Mouse (Mus musculus) left cerebral cortex, adult 9 months (tissue): ENCODE data around the gene Dhx57.
"Not testable (repeated sequence)": the region's sequence is repeated elsewhere in the genome, so short reads cannot be mapped to it uniquely, and the experiment has no call there.

Experiments
- DNase-seq, 2 experiments: peaks; one replicate each; pipeline ENCODE4 v3.0.0; 2022; ENCODE audit warnings: low spot score in 2 of 2

Gene Dhx57

GRCm38 (mm10) chr17:80290074-80290657 lies at the start of gene Dhx57, which contains the start of gene Morn2:
Gene Dhx57, minus strand, starts transcription at chr17:80290476.
Gene Morn2, plus strand, starts transcription at chr17:80290203.
- DNase-seq, result peak; percentile 83 to 95

- DNase-seq, result no peak
Observed at GRCm38 (mm10) chr17:80332386-80332785, 42.1 kb upstream of the Dhx57 start.

DNA sequence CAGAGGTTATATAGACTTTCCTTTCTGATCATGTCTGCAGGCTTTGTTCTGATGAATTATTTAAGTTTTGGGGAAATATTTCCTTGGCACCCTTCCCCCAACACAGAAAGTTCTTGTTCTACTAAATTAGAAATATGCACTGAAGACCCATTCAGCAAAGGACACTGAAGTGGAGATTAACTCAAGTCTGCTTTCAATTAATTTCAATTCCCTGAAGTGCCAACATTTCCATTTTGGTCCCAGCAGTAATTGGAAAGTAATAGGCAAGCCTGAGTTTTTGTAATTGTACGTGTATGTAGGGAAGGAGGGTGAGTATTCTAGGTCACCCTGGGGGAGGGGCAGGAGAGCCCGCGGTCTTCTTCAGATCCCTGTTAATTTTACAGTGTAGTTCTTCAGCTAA lies 36.2 kb upstream of the Dhx57 start:
- DNase-seq, result no peak

GRCm38 (mm10) chr17:80325456-80325855 lies 35.2 kb upstream of the Dhx57 start:
- DNase-seq, result no peak

DNA sequence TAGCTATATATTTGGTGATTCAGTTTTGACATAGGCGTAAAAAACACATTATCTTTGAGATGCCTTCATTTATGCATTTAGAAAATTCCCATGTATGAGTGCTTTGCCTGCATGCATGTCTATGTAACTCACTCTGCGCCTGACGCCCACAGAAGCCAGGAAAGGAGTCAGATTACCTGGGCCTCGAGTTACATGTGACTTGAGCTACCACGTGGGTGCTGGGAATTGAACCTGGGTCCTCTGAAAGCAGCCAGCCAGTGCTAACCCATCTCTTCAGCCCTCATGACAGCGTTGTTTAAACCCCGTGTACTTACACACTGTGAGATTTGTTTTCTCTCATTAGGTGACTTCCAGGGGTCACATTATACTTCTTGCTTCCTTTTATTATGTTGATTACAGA lies 34.2 kb upstream of the Dhx57 start:
- DNase-seq, result no peak

DNA sequence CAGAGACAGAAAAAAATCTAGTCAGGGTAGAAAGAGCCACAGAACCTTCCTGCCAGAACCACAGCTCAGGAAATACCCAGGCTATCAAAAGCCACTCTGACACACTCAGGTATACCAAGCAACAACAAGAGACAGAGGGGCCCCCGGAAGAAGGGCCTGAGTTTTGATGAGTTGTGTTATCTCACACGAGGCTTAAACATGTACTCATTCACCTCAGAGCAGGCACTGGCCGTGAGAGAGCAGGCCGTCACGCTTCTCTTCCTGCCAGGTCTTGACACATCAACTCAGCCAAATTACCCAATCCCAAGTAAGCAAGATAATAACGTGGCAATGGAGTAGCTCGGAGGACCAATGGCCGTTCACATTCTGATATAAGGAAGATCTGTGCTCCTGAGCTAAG lies 33.4 kb upstream of the Dhx57 start:
- DNase-seq, result no peak

- no peak for DNase-seq
Observed at GRCm38 (mm10) chr17:80323015-80323414, 32.7 kb upstream of the Dhx57 start.

DNA sequence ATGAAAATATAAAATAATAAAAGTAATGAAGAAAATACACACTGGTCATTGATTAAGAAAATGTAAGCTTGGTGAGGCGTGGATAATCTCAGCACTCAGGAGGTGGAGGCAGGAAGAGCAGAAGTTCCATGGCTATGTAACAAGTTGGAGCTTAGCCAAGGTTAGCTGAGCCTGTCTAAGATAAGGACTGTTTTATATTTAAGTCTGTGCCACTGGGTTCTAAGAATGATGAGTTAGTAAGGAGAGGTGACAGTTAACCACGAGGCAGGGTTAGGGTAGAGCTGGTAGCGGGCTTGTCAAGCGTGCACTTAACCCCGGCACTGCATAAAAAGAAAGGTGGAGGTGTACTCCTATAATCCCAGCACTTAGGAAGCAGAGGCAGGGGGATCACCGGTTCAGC lies 32.0 kb upstream of the Dhx57 start:
- DNase-seq, result no peak

DNA sequence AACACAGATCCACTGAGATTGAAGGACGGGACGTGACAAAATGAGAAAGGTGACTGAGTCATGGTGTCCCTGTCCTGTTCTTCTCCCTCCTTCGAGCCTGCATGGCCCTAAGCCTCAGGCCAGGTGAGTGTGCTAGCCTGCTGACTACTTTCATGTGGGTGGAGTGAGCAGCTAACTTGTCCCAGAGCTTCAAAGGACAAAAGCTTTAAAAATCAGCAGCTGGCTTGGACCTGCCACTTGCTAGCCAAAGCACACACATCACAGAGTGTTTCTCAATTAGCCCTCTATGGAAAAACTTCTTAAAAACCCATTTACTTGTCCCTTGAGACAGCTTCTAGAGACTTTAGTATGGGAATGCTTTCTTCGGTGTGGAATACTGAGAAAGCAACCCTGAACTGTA lies 22.1 kb upstream of the Dhx57 start:
- no peak for DNase-seq

- DNase-seq, result peak in 1 of 2 experiments; percentile 19
Observed at GRCm38 (mm10) chr17:80311761-80312160, 21.5 kb upstream of the Dhx57 start.

DNA sequence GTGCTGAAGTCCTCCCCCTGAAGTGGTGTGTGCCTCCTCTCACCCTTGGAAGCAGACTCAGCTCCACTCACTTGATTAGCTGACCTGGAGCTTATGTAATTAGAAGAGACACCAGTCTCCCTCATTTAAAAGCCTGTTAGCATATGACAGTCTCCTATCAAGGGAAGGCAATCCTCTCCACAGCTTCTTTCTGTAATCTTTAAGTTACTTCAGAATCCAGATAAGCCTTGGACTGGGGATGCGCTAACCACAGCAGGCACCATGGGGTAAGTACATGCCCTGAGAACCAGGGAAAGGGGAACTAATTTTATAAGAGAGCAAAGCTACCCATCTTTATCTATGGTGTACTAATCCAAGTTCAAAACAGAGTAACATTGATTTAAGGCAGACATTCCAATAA lies 17.0 kb upstream of the Dhx57 start, which contains the start of gene Arhgef33:
Gene Arhgef33 (plus strand): TSS at position 157 of the 400 bp plus-strand sequence.
- DNase-seq, result no peak

GRCm38 (mm10) chr17:80298844-80299243 lies 8.6 kb upstream of the Dhx57 start:
- no peak for DNase-seq

- no peak for DNase-seq
Observed at GRCm38 (mm10) chr17:80295258-80295657, 5.0 kb upstream of the Dhx57 start.

DNA sequence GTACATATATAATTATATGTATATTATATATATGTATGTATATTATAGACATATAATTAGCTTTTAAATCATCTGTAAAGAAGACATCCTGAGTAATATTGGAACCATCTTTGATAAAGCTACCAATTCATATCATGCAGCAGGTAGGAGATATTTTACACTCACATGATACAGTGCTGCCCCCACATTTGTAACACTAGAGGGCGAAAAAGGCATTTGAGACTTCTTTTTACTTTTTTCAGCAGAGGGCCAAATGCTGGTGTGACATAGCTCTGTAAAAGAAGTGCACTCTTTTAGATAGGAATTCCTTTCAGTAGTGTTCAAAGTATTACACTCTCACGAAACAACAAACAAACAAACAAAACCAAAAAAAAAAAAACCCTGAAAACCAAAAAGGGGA lies 872 bp upstream of the Dhx57 start:
- DNase-seq, result peak in 1 of 2 experiments; percentile 61

GRCm38 (mm10) chr17:80289280-80290073 lies 799 bp downstream of the Dhx57 start:
- DNase-seq, result peak in 1 of 2 experiments; percentile 24

- DNase-seq, result no peak
Observed at GRCm38 (mm10) chr17:80288012-80288411, 2.3 kb downstream of the Dhx57 start.

DNA sequence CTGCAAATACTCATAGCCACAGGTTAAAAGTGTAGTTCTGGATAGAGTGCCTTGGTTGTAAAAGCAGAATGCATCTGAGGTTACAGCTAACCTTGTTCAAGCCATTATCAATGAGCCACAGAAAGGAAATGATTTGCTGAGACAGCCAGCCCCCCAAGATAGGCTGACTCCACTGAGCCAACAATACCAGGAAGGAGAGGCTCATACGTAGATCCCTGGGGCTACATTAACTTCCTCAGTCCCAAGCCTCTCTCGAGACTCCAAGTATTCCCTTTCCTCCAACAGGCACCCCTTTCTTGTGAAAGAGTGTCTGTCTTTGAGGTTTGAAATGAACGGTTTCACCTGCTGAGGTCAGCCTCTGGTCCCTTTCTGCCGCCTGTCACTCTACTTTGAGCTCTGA lies 5.8 kb downstream of the Dhx57 start:
- DNase-seq, result no peak

DNA sequence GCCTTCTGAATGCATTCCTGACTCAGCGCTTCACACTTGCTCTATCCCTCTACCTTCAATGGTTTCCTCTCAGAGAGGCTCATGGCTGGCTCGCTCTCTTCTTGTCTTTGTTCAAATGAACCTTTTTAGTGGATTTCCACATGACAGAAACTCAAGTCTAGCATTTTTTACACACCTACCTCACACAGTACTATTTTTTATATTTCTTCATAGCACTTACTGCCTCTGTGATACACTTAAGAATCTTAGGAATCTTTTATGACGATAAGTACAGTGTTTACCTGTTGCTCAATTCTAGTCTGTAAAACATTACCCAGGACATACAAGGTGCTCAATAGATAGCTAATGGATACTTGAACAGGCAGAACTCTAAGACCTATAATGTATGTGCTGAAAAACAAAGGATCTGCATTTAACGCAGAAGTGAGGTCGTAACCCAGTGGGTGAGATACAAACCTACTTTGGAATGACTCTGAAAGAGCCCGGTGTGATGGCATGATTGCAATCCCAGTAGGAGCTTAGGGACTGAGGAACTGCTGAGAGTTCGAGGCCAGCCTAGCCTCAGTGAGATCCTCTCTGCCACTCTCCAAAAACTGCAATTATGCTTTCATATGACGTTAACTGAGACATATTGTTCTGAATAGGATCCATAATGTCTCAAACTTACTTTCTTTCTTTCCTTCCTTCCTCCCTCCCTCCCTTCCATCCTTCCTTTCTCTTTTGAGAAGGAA lies 10.8 kb downstream of the Dhx57 start:
- DNase-seq, result no peak

- no peak for DNase-seq
Observed at GRCm38 (mm10) chr17:80278255-80278654, 12.0 kb downstream of the Dhx57 start.

GRCm38 (mm10) chr17:80270622-80271021 lies 19.7 kb downstream of the Dhx57 start:
- not testable (repeated sequence) for DNase-seq

GRCm38 (mm10) chr17:80268151-80268550 lies 22.1 kb downstream of the Dhx57 start:
- DNase-seq, result no peak

GRCm38 (mm10) chr17:80267065-80267464 lies 23.2 kb downstream of the Dhx57 start:
- no peak for DNase-seq

GRCm38 (mm10) chr17:80255208-80255607 lies 35.1 kb downstream of the Dhx57 start:
- no peak for DNase-seq
